Mouse (Mus musculus) neural tube, embryonic 11.5 days (tissue): Measurements from ENCODE around the gene Atp2c2. TPM values are rescaled to one million over a fixed set of nuclear protein-coding genes. Genes with fewer than 3 reads are reported as not detected.

Source experiments
- ATAC-seq: fragments of 200-750 bp; cut with Nextera tagmentation; 2 replicates; pipeline ENCODE4 v1.8.0; 2017; ENCODE audit warnings: moderate number of reproducible peaks, mild to moderate bottlenecking, moderate TSS enrichment, moderate library complexity; ENCODE audit not compliant: insufficient read depth, low FRiP score, low TSS enrichment
- DNase-seq: peaks from one replicate; pipeline ENCODE4 v3.0.0-alpha.2; 2015; ENCODE audit warnings: low spot score
- H3K27ac ChIP-seq: fragments of 300-500 bp; sonication (generic); 2 replicates; pipeline ENCODE4 v1.5.1; 2014; ENCODE audit warnings: low read depth, mild to moderate bottlenecking, low read length
- H3K27me3 ChIP-seq: fragments of 300-500 bp; sonication (generic); 2 replicates; pipeline ENCODE4 v1.6.1; 2014; ENCODE audit warnings: mild to moderate bottlenecking, low read length, mixed read lengths; ENCODE audit not compliant: control insufficient read depth, insufficient read depth
- H3K36me3 ChIP-seq: fragments of 300-500 bp; sonication (generic); 2 replicates; pipeline ENCODE4 v1.6.1; 2014; ENCODE audit warnings: mild to moderate bottlenecking, low read length, moderate library complexity, mixed read lengths; ENCODE audit not compliant: control insufficient read depth, insufficient read depth
- H3K4me1 ChIP-seq: fragments of 300-500 bp; sonication (generic); 2 replicates; pipeline ENCODE4 v1.6.1; 2014; ENCODE audit warnings: low read length, mixed read lengths; ENCODE audit not compliant: control insufficient read depth, insufficient read depth
- H3K4me2 ChIP-seq: fragments of 300-500 bp; sonication (generic); 2 replicates; pipeline ENCODE4 v1.6.1; 2014; ENCODE audit warnings: low read depth, mild to moderate bottlenecking, moderate library complexity
- H3K4me3 ChIP-seq: fragments of 300-500 bp; sonication (generic); 2 replicates; pipeline ENCODE4 v1.5.1; 2014; ENCODE audit warnings: low read depth, low read length
- H3K9ac ChIP-seq: fragments of 300-500 bp; sonication (generic); 2 replicates; pipeline ENCODE4 v1.6.1; 2014; ENCODE audit warnings: mild to moderate bottlenecking, low read length
- H3K9me3 ChIP-seq: fragments of 300-500 bp; sonication (generic); 2 replicates; pipeline ENCODE4 v1.6.1; 2016; ENCODE audit warnings: low read length; ENCODE audit not compliant: control insufficient read depth
- WGBS: fragments of 180-500 bp; shearing (Covaris S2); extraction: QIAGEN DNeasy Blood & Tissue Kit; methylation state at CpG from one replicate; pipeline ENCODE4 v1.1.7; 2014; 5-methylcytosine and 5-hydroxymethylcytosine counted together
- polyA plus RNA-seq: library from polyadenylated mRNA; unstranded; fragments of >200 nt; fragmentation: Nextera tagmentation; extraction: Ambion mirVana; gene quantifications from 2 replicates; pipeline ENCODE4 v1.2.1, GENCODE M21; 2014

The Atp2c2 gene
- polyA plus RNA-seq, 1 experiment from 2014 or later = 1.0 TPM

- Histone ChIP-seq H3K4me1 (no peaks in the 10 kb centered on the region; the same call in 1 of the 2 replicates), H3K9ac (no peak overlapping the region), H3K27me3 (no peaks in the 10 kb centered on the region), H3K4me3 (no peak overlapping the region), H3K9me3 (no peaks in the 10 kb centered on the region), H3K4me2 (no peak overlapping the region), H3K36me3 (no peaks in the 10 kb centered on the region), H3K27ac (no peak overlapping the region)
- ATAC-seq (no peak), DNase-seq (no peak)
- WGBS = 90% methylated on average over 8 of the region's 8 CpGs
Observed at GRCm38 (mm10) chr8:119727093-119727492, 27.3 kb downstream of the Atp2c2 start.

GRCm38 (mm10) chr8:119728351-119728895, 28.6 kb downstream of the Atp2c2 start:
- Histone ChIP-seq H3K27ac (no peak overlapping the region), H3K4me1 (no peaks in the 10 kb centered on the region; the same call in 1 of the 2 replicates), H3K36me3 (no peaks in the 10 kb centered on the region), H3K4me2 (no peak overlapping the region), H3K4me3 (no peak overlapping the region), H3K9ac (no peak overlapping the region), H3K9me3 (no peaks in the 10 kb centered on the region), H3K27me3 (no peaks in the 10 kb centered on the region)
- ATAC-seq = no peak
- WGBS = 87% methylated on average over 8 of the region's 8 CpGs
- no peak for DNase-seq

GRCm38 (mm10) chr8:119732072-119732471, 32.3 kb downstream of the Atp2c2 start:
- DNase-seq (no peak), ATAC-seq (no peak)
- no peak overlapping the region for H3K4me3 ChIP-seq
- H3K9me3 ChIP-seq = no peaks in the 10 kb centered on the region
- no peaks in the 10 kb centered on the region; the same call in 1 of the 2 replicates for H3K4me1 ChIP-seq
- H3K9ac ChIP-seq = no peak overlapping the region
- H3K27ac ChIP-seq = no peak overlapping the region
- H3K27me3 ChIP-seq = no peaks in the 10 kb centered on the region
- no peak overlapping the region for H3K4me2 ChIP-seq
- 83% methylated on average over 13 of the region's 13 CpGs for WGBS
- no peaks in the 10 kb centered on the region for H3K36me3 ChIP-seq

- Histone ChIP-seq H3K4me2 (no peak overlapping the region), H3K36me3 (no peaks in the 10 kb centered on the region), H3K27ac (no peak overlapping the region), H3K4me1 (no peaks in the 10 kb centered on the region), H3K4me3 (no peak overlapping the region), H3K9me3 (no peaks in the 10 kb centered on the region), H3K27me3 (no peaks in the 10 kb centered on the region), H3K9ac (no peak overlapping the region)
- DNase-seq = no peak
- 86% methylated on average over 10 of the region's 10 CpGs for WGBS
- no peak for ATAC-seq
Observed at GRCm38 (mm10) chr8:119736348-119736917, 36.6 kb downstream of the Atp2c2 start.

- no peaks in the 10 kb centered on the region for H3K27me3 ChIP-seq
Observed at GRCm38 (mm10) chr8:119737093-119737900, 37.5 kb downstream of the Atp2c2 start.

GRCm38 (mm10) chr8:119738129-119738907, 38.5 kb downstream of the Atp2c2 start:
- ATAC-seq = no peak

More at GRCm38 (mm10) chr8:119737093-119737900, 37.5 kb downstream of the Atp2c2 start:
- Histone ChIP-seq H3K9me3 (no peaks in the 10 kb centered on the region), H3K4me1 (no peaks in the 10 kb centered on the region), H3K4me3 (no peak overlapping the region), H3K9ac (no peak overlapping the region), H3K36me3 (no peaks in the 10 kb centered on the region), H3K27ac (no peak overlapping the region), H3K4me2 (no peak overlapping the region)
- ATAC-seq (no peak), DNase-seq (no peak)
- 81% methylated on average over 11 of the region's 11 CpGs for WGBS

GRCm38 (mm10) chr8:119740634-119741033, 40.8 kb downstream of the Atp2c2 start:
- H3K9me3 ChIP-seq = no peaks in the 10 kb centered on the region
- no peak overlapping the region for H3K9ac ChIP-seq
- H3K27me3 ChIP-seq = no peaks in the 10 kb centered on the region
- 69% methylated on average over 4 of the region's 4 CpGs for WGBS
- no peak overlapping the region for H3K27ac ChIP-seq
- H3K36me3 ChIP-seq = no peaks in the 10 kb centered on the region
- H3K4me2 ChIP-seq = no peak overlapping the region
- ATAC-seq (no peak), DNase-seq (no peak)
- H3K4me3 ChIP-seq = no peak overlapping the region
- H3K4me1 ChIP-seq = no peaks in the 10 kb centered on the region

More at GRCm38 (mm10) chr8:119738129-119738907, 38.5 kb downstream of the Atp2c2 start:
- H3K4me1 ChIP-seq = no peaks in the 10 kb centered on the region
- no peaks in the 10 kb centered on the region for H3K27me3 ChIP-seq
- no peak overlapping the region for H3K9ac ChIP-seq
- H3K4me2 ChIP-seq = no peak overlapping the region
- no peaks in the 10 kb centered on the region for H3K9me3 ChIP-seq
- no peak overlapping the region for H3K4me3 ChIP-seq
- no peak overlapping the region for H3K27ac ChIP-seq
- H3K36me3 ChIP-seq = no peaks in the 10 kb centered on the region
- no peak for DNase-seq
- WGBS = 82% methylated on average over 19 of the region's 19 CpGs

- no peaks in the 10 kb centered on the region for H3K36me3 ChIP-seq
- H3K4me2 ChIP-seq = no peak overlapping the region
- H3K4me1 ChIP-seq = no peaks in the 10 kb centered on the region
- DNase-seq = no peak
- H3K27ac ChIP-seq = no peak overlapping the region
- H3K27me3 ChIP-seq = no peaks in the 10 kb centered on the region
- no peak overlapping the region for H3K4me3 ChIP-seq
- 91% methylated on average over 7 of the region's 7 CpGs for WGBS
- no peak for ATAC-seq
- H3K9me3 ChIP-seq = no peaks in the 10 kb centered on the region
- H3K9ac ChIP-seq = no peak overlapping the region
Observed at GRCm38 (mm10) chr8:119742409-119742808, 42.6 kb downstream of the Atp2c2 start.
